Mouse (Mus musculus): ENCODE measurements at regions not wholly inside any gene's neighbourhood (a gene's known extent, or its start where the extent isn't known, plus 50 kb on each side); places are given as distances from the start of the nearest gene placed in this dataset.
"Not testable (repeated sequence)": the region's sequence is repeated elsewhere in the genome, so short reads cannot be mapped to it uniquely, and the experiment has no call there.

GRCm38 (mm10) chr3:118140108-118140507 is 271.4 kb upstream of the Snx7 start:
- no peak for DNase-seq
- Histone ChIP-seq H3K9ac (ENCODE audit: low read depth, low read length) (no peak overlapping the region), H3K4me3 (no peak overlapping the region), H3K79me2 (replicated peaks; ENCODE audit: control insufficient read depth, insufficient read depth, low read length) (no peaks in the 10 kb centered on the region), H3K27ac (no peak overlapping the region), H3K4me1 (ENCODE audit: control insufficient read depth, insufficient read depth, low read length) (peaks cover 1% of the 10 kb centered on the region; the same call in 1 of the 2 replicates), H3K36me3 (ENCODE audit: control insufficient read depth, insufficient read depth, low read length) (no peaks in the 10 kb centered on the region), H3K27me3 (ENCODE audit: control insufficient read depth, insufficient read depth, low read length) (no peaks in the 10 kb centered on the region)
- TF ChIP-seq POLR2A (IDR thresholded peaks at IDR 0.05; ENCODE audit: insufficient read depth, low read depth, low read length) (no peak), EP300 (IDR thresholded peaks at IDR 0.05; ENCODE audit: insufficient read depth, low read depth, low read length) (no peak), CTCF (IDR thresholded peaks at IDR 0.05) (no peak)
- intact Hi-C loops (cut with DNase I), result no loop called here
- WGBS, result 78% methylated on average over 2 of the region's 2 CpGs

GRCm38 (mm10) chr3:118128349-118128748 is 259.6 kb upstream of the Snx7 start:
- H3K9ac ChIP-seq (ENCODE audit: low read depth, low read length); H3K4me1 ChIP-seq (ENCODE audit: control insufficient read depth, insufficient read depth, low read length); H3K27ac ChIP-seq; H3K36me3 ChIP-seq (ENCODE audit: control insufficient read depth, insufficient read depth, low read length); intact Hi-C loops (cut with DNase I); DNase-seq; H3K4me3 ChIP-seq; H3K79me2 ChIP-seq (replicated peaks; ENCODE audit: control insufficient read depth, insufficient read depth, low read length); H3K27me3 ChIP-seq (ENCODE audit: control insufficient read depth, insufficient read depth, low read length): not testable (repeated sequence)
- WGBS, result 79% methylated on average over 1 of the region's 1 CpGs

GRCm38 (mm10) chr3:118102635-118103034 is 233.9 kb upstream of the Snx7 start:
- no peak overlapping the region for H3K4me3 ChIP-seq
- H3K27me3 ChIP-seq (ENCODE audit: control insufficient read depth, insufficient read depth, low read length), result no peaks in the 10 kb centered on the region
- no peak overlapping the region for H3K27ac ChIP-seq
- no peak for DNase-seq
- WGBS, result 63% methylated on average over 4 of the region's 4 CpGs
- TF ChIP-seq POLR2A (IDR thresholded peaks at IDR 0.05; ENCODE audit: insufficient read depth, low read depth, low read length) (no peak), EP300 (IDR thresholded peaks at IDR 0.05; ENCODE audit: insufficient read depth, low read depth, low read length) (no peak), CTCF (IDR thresholded peaks at IDR 0.05) (no peak)
- intact Hi-C loops (cut with DNase I), result no loop called here
- no peaks in the 10 kb centered on the region for H3K4me1 ChIP-seq (ENCODE audit: control insufficient read depth, insufficient read depth, low read length)
- H3K9ac ChIP-seq (ENCODE audit: low read depth, low read length), result no peak overlapping the region
- no peaks in the 10 kb centered on the region for H3K36me3 ChIP-seq (ENCODE audit: control insufficient read depth, insufficient read depth, low read length)
- H3K79me2 ChIP-seq (replicated peaks; ENCODE audit: control insufficient read depth, insufficient read depth, low read length), result no peaks in the 10 kb centered on the region

- WGBS, result 73% methylated on average over 3 of the region's 3 CpGs
- Histone ChIP-seq H3K9ac (ENCODE audit: low read depth, low read length) (no peak overlapping the region), H3K27ac (no peak overlapping the region), H3K36me3 (ENCODE audit: control insufficient read depth, insufficient read depth, low read length) (no peaks in the 10 kb centered on the region), H3K27me3 (ENCODE audit: control insufficient read depth, insufficient read depth, low read length) (no peaks in the 10 kb centered on the region), H3K4me1 (ENCODE audit: control insufficient read depth, insufficient read depth, low read length) (no peaks in the 10 kb centered on the region), H3K4me3 (no peak overlapping the region), H3K79me2 (replicated peaks; ENCODE audit: control insufficient read depth, insufficient read depth, low read length) (no peaks in the 10 kb centered on the region)
- DNase-seq, result no peak
- intact Hi-C loops (cut with DNase I), result no loop called here
- TF ChIP-seq CTCF (IDR thresholded peaks at IDR 0.05) (no peak), POLR2A (IDR thresholded peaks at IDR 0.05; ENCODE audit: insufficient read depth, low read depth, low read length) (no peak), EP300 (IDR thresholded peaks at IDR 0.05; ENCODE audit: insufficient read depth, low read depth, low read length) (no peak)
Measured at GRCm38 (mm10) chr3:118084508-118084907, 215.8 kb upstream of the Snx7 start.

- no peak overlapping the region for H3K9ac ChIP-seq (ENCODE audit: low read depth, low read length)
- no peak overlapping the region for H3K4me3 ChIP-seq
- 73% methylated on average over 3 of the region's 3 CpGs for WGBS
Measured at GRCm38 (mm10) chr3:118072363-118072762, 203.6 kb upstream of the Snx7 start.

GRCm38 (mm10) chr3:118070129-118070528 is 201.4 kb upstream of the Snx7 start:
- Histone ChIP-seq H3K36me3 (ENCODE audit: control insufficient read depth, insufficient read depth, low read length) (peaks cover 2% of the 10 kb centered on the region), H3K27ac (peak overlapping the region; percentile 84), H3K4me3 (no peak overlapping the region), H3K79me2 (replicated peaks; ENCODE audit: control insufficient read depth, insufficient read depth, low read length) (no peaks in the 10 kb centered on the region), H3K4me1 (ENCODE audit: control insufficient read depth, insufficient read depth, low read length) (no peaks in the 10 kb centered on the region), H3K27me3 (ENCODE audit: control insufficient read depth, insufficient read depth, low read length) (no peaks in the 10 kb centered on the region), H3K9ac (ENCODE audit: low read depth, low read length) (no peak overlapping the region)
- TF ChIP-seq CTCF (IDR thresholded peaks at IDR 0.05), result no peak
- TF ChIP-seq EP300 (IDR thresholded peaks at IDR 0.05; ENCODE audit: insufficient read depth, low read depth, low read length), result peak; percentile 72; the same call in 1 of the 2 replicates
- DNase-seq, result peak; percentile 17 to 43
- intact Hi-C loops (cut with DNase I), result no loop called here
- 26% methylated on average over 4 of the region's 4 CpGs for WGBS

More at GRCm38 (mm10) chr3:118072363-118072762, 203.6 kb upstream of the Snx7 start:
- H3K4me1 ChIP-seq (ENCODE audit: control insufficient read depth, insufficient read depth, low read length), result no peaks in the 10 kb centered on the region
- H3K36me3 ChIP-seq (ENCODE audit: control insufficient read depth, insufficient read depth, low read length), result peaks cover 2% of the 10 kb centered on the region
- no peak for DNase-seq
- no peaks in the 10 kb centered on the region for H3K27me3 ChIP-seq (ENCODE audit: control insufficient read depth, insufficient read depth, low read length)
- TF ChIP-seq CTCF (IDR thresholded peaks at IDR 0.05) (no peak), EP300 (IDR thresholded peaks at IDR 0.05; ENCODE audit: insufficient read depth, low read depth, low read length) (no peak), POLR2A (IDR thresholded peaks at IDR 0.05; ENCODE audit: insufficient read depth, low read depth, low read length) (no peak)
- H3K27ac ChIP-seq, result no peak overlapping the region
- H3K79me2 ChIP-seq (replicated peaks; ENCODE audit: control insufficient read depth, insufficient read depth, low read length), result no peaks in the 10 kb centered on the region
- intact Hi-C loops (cut with DNase I), result no loop called here

Data from heart, adult 2 months (tissue).